Mouse (Mus musculus) testis, postnatal 14 days (tissue): ENCODE results near the gene G430095P16Rik.

ENCODE experiments used
- DNase-seq: peaks from one replicate; pipeline ENCODE4 v3.0.0; 2021; ENCODE audit warnings: low spot score

The G430095P16Rik gene

DNA sequence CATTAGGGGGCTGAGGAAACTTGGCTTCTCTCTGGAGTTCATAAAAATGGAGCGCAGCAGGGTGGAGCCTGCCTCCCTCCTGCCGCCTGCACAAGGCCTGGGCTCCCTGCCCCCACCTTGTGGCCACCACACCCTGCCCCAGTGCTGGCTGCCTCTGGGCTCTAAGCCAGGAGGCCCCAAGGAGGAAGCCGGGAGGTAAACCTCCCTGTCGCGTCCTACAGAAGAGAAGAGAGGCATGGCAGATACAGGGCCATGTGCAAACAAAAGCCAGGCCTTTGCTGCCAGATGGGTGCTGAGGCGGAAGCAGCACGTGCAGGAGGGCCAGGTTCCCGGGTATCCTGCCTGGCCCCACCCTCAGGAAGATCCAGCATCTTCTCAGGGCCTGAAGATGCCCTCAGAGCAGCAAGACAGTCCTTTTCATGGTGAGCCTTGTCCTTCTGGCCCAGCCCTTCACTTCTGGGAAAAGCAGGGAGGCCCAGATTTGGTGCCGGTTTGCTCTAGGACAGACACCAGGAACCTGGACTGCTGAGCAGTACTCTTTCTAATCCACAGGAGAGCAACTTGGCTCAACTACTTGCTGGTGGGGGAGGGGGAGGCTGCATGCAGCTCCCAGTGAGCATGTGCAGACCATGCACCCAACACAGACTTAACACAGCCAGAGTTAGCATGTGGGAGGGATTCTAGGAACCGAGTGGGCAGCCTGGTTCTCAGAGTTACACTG lies at the start of gene G430095P16Rik:
Gene G430095P16Rik (plus strand): TSS at position 158 of the 721 bp plus-strand sequence.
- peak; percentile 74 for DNase-seq

DNA sequence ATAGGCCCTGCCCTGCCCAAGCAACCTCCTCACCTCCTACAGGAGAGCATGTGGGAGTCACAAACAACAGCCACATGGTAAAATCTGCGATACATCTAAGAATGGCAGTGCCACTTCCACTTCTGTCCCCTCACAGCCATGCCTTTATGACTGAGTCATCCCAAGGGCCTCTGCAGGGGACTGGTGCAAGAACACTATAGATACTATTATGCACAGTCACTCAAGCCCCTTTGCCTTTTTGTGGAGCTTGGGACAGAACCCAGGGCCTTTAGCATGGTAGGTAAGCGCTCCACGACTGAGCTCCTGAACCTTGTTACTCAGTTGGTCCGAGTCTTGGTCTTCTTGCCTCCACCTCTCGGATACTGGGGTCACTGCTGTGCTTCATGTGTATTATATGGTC lies 45.5 kb upstream of the G430095P16Rik start:
- no peak for DNase-seq

DNA sequence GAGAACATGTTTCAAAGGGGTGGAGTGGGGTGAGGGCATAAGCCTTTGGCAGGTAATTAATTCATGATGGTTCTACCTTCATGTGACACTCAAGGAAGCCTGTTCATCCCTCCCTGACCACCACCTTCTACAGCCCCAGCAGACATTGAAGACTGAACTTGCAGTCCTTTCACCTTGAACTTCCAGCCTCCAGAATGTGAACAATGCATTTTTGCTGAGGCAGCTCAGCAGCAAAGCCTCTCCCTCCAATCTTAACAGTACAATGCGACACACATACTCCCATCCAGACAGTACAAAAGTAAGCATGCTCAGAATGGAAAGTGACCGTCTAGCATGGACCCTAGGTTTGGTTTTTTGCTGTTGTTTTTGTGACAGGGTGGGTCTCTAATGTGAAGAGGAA lies 41.3 kb upstream of the G430095P16Rik start:
- no peak for DNase-seq

DNA sequence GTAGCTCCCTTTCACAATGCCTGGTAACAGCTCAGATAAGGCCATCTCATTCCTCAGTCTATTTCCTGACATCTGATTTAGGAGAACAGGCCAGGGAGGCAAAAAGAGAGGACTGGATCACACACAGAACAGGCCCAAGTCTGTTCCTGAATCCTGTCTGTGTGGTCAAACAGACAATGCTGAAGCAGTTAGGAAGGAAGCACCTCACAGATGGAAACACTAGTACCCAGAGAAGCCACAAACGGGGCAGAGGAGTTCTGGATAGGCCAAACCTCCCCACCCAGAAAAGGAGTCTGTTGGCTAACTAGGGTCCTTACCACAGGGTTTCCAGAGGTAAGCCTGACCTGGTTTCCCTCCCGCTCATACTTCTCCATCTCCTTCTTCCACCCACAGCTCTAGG lies 40.5 kb upstream of the G430095P16Rik start:
- no peak for DNase-seq

DNA sequence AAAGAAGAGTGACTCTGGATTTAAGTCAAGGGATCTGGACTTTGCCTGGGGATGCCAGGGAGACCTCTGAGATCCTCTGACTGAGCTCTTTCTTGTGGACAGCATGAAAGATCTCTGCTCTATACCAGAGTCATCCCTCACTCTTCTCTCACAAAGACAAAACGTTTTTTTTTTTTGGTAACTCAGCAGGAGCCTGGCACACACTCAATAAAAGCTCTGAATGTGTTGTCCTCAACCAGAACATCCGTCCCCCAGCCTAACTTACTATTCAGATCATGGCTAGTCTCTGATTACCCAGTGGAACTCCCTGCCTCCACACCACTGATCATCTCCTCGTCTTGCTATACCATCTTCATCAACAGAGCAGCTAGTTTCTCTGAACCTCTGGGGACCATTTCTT lies 38.3 kb upstream of the G430095P16Rik start:
- DNase-seq, result no peak

DNA sequence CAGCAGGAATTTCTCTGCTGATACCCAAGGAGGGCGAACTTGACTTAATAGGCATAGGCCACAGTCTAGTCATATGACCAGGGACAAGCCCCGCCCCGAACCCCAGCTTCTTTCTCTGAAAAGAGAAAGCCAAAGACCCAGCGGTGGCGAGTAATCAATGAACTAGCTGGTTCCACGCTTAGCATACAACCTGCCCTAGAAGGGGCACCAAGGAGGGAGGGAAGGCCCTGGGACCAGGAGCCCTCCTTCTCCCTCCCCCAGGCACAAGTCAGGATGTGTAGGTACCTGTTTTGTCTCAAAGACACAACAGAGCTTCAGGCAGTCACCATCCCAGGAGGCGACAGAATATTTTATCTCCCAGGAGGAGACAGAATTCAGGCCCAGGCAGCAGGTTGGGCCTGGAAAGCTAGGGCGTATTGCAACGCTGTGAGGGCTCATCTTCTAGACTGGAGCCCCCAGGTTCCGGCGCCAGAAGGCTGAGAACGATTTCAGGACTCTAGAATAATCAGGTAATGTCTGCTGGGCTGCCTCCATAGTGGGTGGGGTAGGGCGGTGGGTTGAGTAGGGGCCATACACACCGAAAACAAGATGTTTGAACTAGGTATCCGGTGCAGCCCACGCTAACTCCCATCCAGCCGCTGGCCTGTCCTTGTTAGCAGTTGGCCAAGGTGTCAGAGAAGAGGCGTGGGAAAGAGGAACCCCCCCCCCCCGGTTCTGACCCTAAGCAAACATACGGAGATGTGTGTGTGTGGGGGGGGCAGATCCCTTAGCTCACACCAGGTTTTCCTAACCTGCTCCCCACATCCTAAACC lies 36.4 kb upstream of the G430095P16Rik start, which contains the start of gene Trmt1:
Gene Trmt1 (plus strand): TSS at position 117 of the 812 bp plus-strand sequence.
- DNase-seq, result no peak

DNA sequence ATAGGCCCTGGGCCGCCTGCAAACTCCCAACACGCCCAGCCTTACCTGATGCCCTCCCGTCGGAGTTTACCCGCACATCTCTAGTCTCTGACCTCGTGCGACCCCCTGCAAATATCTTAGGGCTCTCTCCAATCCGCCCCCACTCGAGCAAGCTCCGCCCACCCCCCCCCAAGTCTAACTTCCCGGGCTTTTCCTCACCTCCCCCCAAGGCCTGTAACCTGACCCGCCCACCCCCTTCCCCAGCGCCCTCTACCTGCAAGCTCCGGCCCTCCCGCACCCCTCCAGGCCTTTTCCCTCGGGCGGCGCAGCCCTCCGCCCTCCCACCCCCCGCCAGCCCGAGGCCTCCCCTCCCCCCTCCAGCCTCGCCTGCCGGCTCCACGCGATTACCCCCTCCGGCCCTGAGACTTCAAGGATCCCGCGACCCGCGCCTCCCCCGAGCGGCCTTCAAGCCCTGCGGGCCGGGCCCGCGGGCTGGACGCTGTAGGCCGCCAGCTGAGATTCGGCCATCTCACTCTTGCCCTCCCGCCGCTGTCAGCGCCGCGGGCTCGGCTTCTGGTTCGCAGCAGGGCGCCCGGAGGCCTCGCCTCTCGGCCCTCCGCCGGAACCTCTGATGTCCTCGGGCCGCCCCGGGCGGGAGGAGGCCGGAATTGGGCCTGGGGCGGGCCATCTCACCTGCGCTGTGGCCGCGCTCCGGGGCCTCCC lies 35.7 kb upstream of the G430095P16Rik start:
- peak; percentile 81 for DNase-seq

DNA sequence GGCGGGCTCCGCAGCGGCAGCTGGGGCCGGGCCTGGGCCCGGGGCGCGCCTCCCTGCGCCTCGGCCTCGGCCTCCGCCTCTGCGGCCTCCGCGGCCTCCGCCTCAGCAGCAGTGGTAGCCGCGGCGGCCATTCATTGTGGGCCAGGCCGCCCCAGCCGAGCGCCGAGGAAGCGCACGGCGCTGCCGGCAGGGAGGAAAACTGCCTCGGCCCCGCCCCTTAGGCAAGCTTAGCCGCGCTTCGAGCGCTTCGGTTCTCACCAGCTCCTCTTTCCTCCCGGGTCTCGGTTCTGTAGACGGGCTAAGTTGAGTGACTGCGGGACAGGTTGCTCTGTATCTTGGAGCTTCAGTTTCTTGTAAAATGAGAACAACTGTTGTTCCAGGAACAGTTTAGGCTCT lies 35.1 kb upstream of the G430095P16Rik start, which contains the start of gene Nacc1:
Gene Nacc1 (minus strand): TSS at position 158 of the 396 bp plus-strand sequence.
- peak; percentile 92 for DNase-seq

DNA sequence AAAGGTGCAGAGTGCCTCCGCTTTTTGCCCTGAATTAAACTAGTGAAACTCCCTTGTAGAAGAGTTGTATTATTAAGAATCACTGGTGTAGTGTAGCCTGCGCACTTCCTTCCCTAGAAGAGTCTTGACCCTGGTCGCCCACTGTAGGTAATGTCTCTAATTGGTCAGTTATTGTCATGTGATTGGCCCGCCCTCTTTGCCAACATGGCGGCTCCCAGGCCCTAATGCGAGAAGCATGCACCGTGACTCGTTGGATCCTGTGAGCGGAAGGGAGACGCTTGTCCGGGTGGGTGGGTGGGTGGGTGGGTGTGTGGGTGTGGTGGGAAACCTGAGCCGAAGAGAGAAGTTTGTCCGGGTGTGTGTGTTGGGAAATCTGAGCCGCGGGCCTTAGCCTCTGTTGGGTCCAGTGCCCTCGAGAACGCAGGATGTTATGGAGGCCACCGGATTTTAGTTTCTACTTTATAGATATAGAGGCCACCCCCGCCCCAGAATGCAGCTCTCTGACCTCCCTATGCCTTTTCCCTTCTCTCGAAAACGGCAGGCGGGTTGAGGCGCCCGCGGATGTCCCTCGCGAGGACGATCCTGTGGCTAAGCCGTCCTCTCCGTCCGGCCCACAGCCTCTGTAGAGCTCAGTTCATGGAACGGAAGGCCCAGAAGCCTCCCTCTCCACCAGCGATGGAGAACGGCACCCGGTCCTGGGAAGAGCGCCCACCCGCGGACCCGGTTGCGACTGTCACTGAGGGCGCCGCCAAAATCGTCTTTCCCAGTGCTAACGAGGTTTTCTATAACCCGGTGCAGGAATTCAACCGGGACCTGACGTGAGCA lies 33.5 kb upstream of the G430095P16Rik start:
- peak; percentile 94 for DNase-seq

DNA sequence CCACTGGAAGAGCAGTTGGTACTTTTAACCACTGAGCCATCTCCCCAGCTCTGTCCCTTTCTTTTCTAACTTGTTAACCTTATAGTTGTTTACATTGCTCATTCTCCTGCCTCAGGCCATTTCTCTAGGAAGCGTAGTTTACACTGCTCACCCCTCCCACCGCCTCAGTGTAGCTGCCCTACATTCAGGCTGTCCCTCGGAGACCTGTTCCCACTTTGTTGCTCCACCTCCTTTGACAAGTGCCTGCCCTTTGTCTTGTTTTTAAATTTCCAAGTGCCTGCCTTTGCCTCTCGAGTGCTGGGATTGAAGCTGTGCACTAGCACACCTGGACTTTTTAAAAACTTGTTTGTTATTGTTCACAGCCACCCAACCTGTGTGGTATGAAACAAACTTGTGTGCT lies 29.5 kb upstream of the G430095P16Rik start:
- no peak for DNase-seq

DNA sequence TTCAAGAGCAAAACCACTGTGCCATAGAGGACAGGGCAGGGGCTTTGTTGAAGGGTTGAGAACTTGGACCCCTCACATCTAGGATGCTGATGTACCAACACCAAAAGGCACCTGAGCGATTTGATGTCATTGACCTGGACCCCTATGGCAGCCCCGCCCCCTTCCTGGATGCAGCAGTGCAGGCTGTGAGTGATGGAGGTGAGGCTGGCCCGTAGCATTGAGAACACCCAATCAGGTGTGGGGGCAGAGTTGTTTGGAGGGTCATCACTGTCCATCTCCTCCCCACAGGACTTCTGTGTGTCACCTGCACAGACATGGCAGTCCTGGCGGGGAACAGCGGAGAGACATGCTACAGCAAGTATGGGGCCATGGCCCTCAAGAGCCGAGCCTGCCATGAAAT lies 27.7 kb upstream of the G430095P16Rik start:
- no peak for DNase-seq

DNA sequence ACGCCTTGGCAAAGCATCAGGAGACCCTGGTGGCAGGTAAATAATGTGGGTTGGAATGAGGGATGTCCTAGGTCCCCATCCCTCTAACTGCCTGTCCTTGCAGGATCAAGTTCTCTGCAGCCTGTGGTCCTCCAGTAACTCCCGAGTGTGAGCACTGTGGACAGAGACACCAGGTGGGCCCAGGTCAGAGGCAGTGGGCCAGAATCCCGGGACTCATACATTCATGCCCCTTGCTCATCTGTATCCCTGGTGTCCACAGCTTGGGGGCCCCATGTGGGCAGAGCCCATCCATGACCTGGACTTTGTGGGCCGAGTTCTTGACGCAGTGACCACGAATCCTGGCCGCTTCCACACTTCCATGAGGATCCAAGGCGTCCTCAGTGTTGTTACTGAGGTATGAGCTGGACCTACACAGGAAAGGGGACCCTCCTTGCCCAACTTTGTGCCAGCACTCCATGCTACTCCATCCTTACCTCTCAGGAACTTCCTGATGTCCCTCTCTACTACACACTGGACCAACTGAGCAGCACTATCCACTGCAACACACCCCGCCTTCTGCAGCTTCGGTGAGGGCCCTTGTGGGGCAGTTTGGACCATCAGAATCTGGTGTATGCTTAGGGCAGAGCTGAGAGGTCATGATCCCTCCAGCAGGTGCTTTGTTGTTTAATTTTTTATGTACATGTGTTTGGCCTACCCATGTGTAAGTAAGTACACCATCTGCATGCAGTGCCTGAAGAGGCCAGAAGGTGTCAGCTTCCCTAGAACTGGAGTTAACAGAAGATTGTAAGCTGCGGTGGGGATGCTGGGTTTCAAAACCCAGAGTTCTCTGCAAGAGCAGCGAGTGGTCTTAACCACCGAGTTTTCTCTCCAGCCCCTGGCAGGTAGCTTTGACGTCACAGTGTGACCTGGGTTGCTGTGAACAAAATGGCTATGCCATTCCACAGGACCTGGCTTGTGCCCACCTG lies 25.4 kb upstream of the G430095P16Rik start:
- DNase-seq, result no peak

DNA sequence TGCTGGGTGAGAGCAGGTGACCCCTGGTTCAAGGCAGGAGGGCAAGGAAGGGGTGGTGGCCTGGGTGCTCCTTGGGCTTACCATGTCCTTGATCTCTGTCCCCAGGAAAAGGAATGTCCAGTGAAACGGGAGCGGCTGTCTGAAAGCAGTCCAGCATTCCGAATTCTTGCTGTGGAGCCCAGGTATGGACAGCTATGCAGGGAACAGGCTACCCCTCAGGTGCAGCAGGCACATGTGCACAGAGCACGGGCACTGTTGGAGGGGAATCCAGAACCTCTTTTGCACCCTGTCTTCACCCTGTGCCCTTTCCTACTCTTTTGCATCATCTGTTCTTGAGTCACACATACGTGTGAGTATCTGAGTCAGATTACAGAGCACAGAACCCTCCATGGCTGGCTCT lies 24.5 kb upstream of the G430095P16Rik start:
- no peak for DNase-seq

DNA sequence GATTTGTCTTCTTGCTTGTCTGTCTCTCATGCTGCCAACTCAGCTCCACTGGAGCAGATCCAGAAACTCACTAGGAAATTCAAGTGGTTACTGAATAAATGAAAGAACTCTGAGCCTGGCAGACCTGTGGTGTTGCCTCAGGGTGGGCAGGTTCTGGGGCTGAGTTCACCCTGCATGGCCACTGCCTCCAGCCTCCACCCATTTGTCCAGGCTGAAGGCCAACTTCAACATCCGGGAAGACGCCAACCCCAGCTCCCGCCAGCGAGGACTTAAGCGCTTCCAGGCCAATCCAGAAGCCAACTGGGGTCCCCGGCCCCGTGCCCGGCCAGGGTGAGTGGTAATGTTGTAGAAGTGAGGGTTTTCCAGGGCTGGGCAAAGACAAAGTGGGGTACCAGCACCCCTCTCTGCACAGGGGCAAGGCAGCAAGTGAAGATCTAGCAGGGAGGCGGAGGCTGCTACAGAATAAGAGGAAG lies 23.8 kb upstream of the G430095P16Rik start:
- DNase-seq, result no peak

DNA sequence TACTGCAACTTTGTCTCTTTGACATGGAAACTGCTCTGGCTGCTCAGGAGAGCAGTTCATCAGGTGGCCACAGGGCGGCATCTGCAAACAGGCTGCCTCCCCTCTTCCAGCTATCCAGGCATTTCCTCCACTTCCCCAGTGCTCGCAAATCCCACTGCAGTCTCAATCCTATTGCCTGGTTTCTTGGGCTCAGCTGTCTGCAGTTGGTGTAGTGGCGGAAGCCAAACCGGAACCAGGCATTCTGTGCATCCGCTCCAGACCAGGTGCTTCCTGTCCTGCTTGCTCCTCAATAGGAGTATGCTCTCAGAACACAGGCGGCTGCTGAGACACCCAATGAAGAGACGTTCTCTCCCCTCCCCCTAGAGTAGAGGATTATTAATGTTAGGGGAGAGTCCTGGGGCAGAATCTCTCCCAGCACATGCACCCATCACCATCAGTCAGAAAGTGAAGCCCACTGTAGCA lies 22.9 kb upstream of the G430095P16Rik start:
- no peak for DNase-seq

DNA sequence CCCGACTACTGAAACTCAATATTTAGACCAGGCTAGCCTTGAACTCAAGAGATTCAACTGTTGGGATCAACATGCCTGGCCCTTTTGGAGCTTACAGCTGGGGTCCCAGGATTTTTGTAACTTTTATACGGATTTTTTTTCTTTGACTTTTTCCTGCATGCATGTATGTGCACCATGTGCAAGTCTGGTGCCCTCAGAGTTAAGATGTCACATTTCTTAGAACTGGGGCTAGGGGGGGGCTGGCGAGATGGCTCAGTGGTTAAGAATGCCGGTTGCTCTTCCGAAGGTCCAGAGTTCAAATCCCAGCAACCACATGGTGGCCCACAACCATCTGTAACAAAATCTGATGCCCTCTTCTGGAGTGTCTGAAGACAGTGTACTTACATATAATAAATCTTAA lies 22.3 kb upstream of the G430095P16Rik start:
- DNase-seq, result no peak

DNA sequence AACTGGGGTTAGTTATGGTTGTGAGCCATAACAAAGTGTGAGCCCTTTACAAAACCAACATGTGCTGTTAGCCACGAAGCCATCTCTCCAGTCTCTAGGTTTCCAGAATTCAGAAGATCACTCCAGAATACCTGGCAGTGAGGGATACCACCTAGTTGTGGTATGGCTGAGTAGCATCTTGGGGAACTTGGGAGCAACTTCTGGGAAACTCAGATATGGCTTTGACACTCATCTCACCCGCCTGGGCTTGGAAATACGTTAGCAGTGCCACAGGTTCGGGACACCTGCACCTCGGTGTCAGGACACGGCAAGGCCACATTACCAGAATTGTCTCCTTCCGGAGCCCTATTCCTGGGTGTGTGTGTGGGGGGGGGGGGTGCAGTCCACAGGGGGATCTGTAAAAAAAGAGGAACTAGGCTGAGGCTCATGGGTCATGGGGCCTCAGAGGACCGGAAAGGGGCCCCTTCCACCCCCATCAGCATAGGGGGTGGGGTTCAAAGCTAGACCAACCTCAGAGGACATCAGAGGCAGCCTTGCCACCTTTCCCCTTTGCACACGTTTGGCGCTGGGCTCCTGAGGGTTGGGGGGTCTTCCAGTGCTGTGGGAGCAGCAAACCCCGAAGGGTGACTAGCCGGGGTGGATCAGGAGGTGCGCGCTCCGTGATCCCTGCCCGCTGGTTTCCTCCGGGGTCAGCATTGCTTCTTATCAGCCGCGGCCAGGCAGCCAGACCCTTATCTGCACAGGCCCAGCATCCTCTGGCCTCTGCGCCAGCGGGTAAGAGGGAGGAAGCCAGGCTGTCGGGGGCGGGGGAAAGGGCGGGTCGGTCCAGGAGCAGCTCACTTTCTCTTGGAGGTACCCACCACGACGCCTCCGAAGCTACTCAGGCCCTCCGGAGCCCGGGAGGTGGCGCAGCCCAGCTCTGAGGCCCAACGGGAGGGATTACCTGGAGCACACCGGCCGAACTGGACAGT lies 21.6 kb upstream of the G430095P16Rik start, which contains the start of gene Lyl1:
Gene Lyl1 (plus strand): TSS at position 517 of the 971 bp plus-strand sequence.
- DNase-seq, result no peak

DNA sequence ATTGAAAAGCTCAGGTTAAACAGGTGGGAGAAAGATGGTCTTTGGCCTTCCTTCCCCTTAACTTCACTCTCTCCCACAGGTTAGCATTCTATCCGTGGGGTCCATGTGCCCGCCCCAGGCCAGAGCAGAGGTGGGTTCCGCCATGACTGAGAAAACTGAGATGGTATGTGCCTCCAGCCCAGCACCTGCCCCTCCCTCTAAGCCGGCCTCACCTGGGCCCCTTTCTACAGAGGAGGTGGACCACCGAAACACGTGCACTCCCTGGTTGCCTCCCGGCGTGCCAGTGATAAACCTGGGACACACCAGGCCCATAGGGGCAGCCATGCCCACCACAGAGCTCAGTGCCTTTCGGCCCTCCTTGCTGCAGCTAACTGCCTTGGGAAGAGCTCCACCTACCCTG lies 20.2 kb upstream of the G430095P16Rik start:
- DNase-seq, result no peak

DNA sequence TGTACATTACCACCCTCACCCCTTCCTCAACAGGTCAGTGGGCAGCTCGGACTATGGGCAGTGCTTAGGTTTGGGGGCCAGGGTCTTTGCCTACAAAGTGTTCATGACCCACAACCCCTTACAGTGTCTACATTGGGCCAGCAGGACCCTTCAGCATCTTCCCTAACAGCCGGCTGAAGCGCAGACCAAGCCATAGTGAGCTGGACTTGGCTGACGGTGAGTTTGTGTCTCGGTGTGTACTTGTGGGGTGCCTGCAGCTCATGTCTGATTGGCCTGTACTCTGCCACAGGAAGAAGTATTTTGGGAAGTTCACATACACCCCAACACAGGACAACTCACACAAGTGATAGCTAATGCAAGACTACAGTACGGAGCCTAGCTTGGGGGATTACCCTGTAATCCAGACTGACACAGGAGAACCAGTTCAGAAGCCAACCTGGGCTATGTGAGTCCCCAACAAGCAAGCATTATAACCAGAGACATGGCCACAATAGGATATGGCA lies 19.8 kb upstream of the G430095P16Rik start:
- DNase-seq, result no peak
